In genomic region chr5:125028371-125028770, GRCm38 (mm10) we compare ENCODE assay signal across 28 mouse cellular contexts. TPM values are rescaled to one million over a fixed set of nuclear protein-coding genes. Genes with fewer than 3 reads are reported as not detected.
DNase-seq lines count a peak whose midpoint lies in the region; ATAC-seq and TF ChIP-seq lines count a peak whose summit lies in the region.
"Had no signal": no experiment of that assay in that cellular context is flagged by ENCODE, and none has a peak within 500 bp of the region (broad histone marks: within the 10 kb centered on the region; RNA-seq: fewer than 3 reads in every experiment).

No protein-coding gene starts in this region.

- H3K4me3 ChIP-seq in heart, embryonic 11.5 days (ENCODE audit: low read depth, low read length), result no peak overlapping the region
- no peak overlapping the region for H3K4me3 ChIP-seq in liver, postnatal 0 days (ENCODE audit: low read depth, low read length)
- no peak overlapping the region for H3K4me3 ChIP-seq in liver, embryonic 12.5 days
- H3K4me3 ChIP-seq: embryonic facial prominence, embryonic 12.5 days; forebrain, embryonic 15.5 days; heart, embryonic 10.5 days; liver, embryonic 15.5 days; lung, embryonic 15.5 days; midbrain, embryonic 10.5 days; midbrain, embryonic 15.5 days had no signal

- 92% methylated on average over 15 of the region's 15 CpGs for WGBS in heart, embryonic 11.5 days (ENCODE audit: insufficient replicate concordance)
- WGBS in liver, postnatal 0 days (ENCODE audit: insufficient replicate concordance), result 87% methylated on average over 15 of the region's 15 CpGs
- 82% methylated on average over 15 of the region's 15 CpGs for WGBS in liver, embryonic 12.5 days (ENCODE audit: insufficient replicate concordance)

- TF ChIP-seq EP300 in liver, postnatal 0 days (IDR thresholded peaks at IDR 0.05; ENCODE audit: low read depth), result no peak

- 0 out of 2 replicates have a peak, but pooled peaks have one; percentile 8 for ATAC-seq in heart, embryonic 11.5 days (replicated peaks; ENCODE audit: insufficient number of reproducible peaks, low FRiP score, low TSS enrichment)
- no peak for ATAC-seq in liver, postnatal 0 days
- ATAC-seq in liver, embryonic 12.5 days, result no peak
- ATAC-seq: forebrain, embryonic 15.5 days; intestine, embryonic 16.5 days; midbrain, embryonic 15.5 days had no signal

- DNase-seq in heart, postnatal 36 days, result no peak
- peak; percentile 14 for DNase-seq in liver, postnatal 0 days
- peak; percentile 40 to 41 for DNase-seq in layer of hippocampus, postnatal 10 days (ENCODE audit: low spot score in 2 of 2)
- no peak for DNase-seq in right cerebral cortex, adult 18-20 months
- DNase-seq in kidney, adult 18-20 months, result no peak
- DNase-seq: adrenal gland, postnatal 14 days; cerebellum, adult 11-12 months; cerebellum, adult 9-11 months; embryo, embryonic 11 days; gastrocnemius, postnatal 10 days; kidney, postnatal 14 days; liver; right cerebral cortex, postnatal 4 days; thymus, adult 2 months; thymus, postnatal 4 days had no signal

- no peak overlapping the region for H3K9ac ChIP-seq in heart, embryonic 11.5 days (ENCODE audit: low read depth, low read length)
- H3K9ac ChIP-seq in liver, postnatal 0 days (replicated peaks), result no peak overlapping the region
- no peak overlapping the region for H3K9ac ChIP-seq in liver, embryonic 12.5 days
- H3K9ac ChIP-seq: embryonic facial prominence, embryonic 12.5 days; forebrain, embryonic 15.5 days; liver, embryonic 15.5 days; lung, embryonic 15.5 days; midbrain, embryonic 15.5 days had no signal

- no peak overlapping the region for H3K27ac ChIP-seq in heart, embryonic 11.5 days (ENCODE audit: low read depth, low read length)
- no peak overlapping the region for H3K27ac ChIP-seq in liver, postnatal 0 days (ENCODE audit: low read depth)
- no peak overlapping the region for H3K27ac ChIP-seq in liver, embryonic 12.5 days
- H3K27ac ChIP-seq: embryonic facial prominence, embryonic 12.5 days; forebrain, embryonic 15.5 days; heart, embryonic 10.5 days; liver, embryonic 15.5 days; lung, embryonic 15.5 days; midbrain, embryonic 10.5 days; midbrain, embryonic 15.5 days; stomach, postnatal 0 days had no signal

- H3K27me3 ChIP-seq in heart, embryonic 11.5 days (ENCODE audit: control insufficient read depth, insufficient read depth, low read length), result no peaks in the 10 kb centered on the region
- no peaks in the 10 kb centered on the region for H3K27me3 ChIP-seq in liver, postnatal 0 days (ENCODE audit: insufficient read depth, low read length)
- H3K27me3 ChIP-seq in liver, embryonic 12.5 days (replicated peaks), result no peaks in the 10 kb centered on the region
- H3K27me3 ChIP-seq: embryonic facial prominence, embryonic 12.5 days; forebrain, embryonic 15.5 days; liver, embryonic 15.5 days; lung, embryonic 15.5 days; midbrain, embryonic 15.5 days had no signal

- H3K36me3 ChIP-seq in heart, embryonic 11.5 days (ENCODE audit: control insufficient read depth, insufficient read depth, low read length), result peaks cover 70% of the 10 kb centered on the region
- H3K36me3 ChIP-seq in liver, postnatal 0 days (replicated peaks; ENCODE audit: insufficient read depth, low read length), result peaks cover 75% of the 10 kb centered on the region
- H3K36me3 ChIP-seq in liver, embryonic 12.5 days, result peaks cover 98% of the 10 kb centered on the region

- H3K4me1 ChIP-seq in heart, embryonic 11.5 days (ENCODE audit: control insufficient read depth, insufficient read depth, low read length), result no peaks in the 10 kb centered on the region
- no peaks in the 10 kb centered on the region for H3K4me1 ChIP-seq in liver, postnatal 0 days (ENCODE audit: insufficient read depth)
- no peaks in the 10 kb centered on the region for H3K4me1 ChIP-seq in liver, embryonic 12.5 days
- H3K4me1 ChIP-seq: embryonic facial prominence, embryonic 12.5 days; forebrain, embryonic 15.5 days; heart, embryonic 10.5 days; liver, embryonic 15.5 days; lung, embryonic 15.5 days; midbrain, embryonic 10.5 days; midbrain, embryonic 15.5 days had no signal

- H3K4me2 ChIP-seq in heart, embryonic 11.5 days, result no peak overlapping the region
- no peak overlapping the region for H3K4me2 ChIP-seq in liver, postnatal 0 days (ENCODE audit: low read depth, low read length)
- no peak overlapping the region for H3K4me2 ChIP-seq in liver, embryonic 12.5 days
- H3K4me2 ChIP-seq: embryonic facial prominence, embryonic 12.5 days; forebrain, embryonic 15.5 days; liver, embryonic 15.5 days; lung, embryonic 15.5 days; midbrain, embryonic 15.5 days had no signal

- no peaks in the 10 kb centered on the region for H3K9me3 ChIP-seq in heart, embryonic 11.5 days (replicated peaks; ENCODE audit: control insufficient read depth, low read length)
- H3K9me3 ChIP-seq in liver, postnatal 0 days (ENCODE audit: low read length), result no peaks in the 10 kb centered on the region
- no peaks in the 10 kb centered on the region for H3K9me3 ChIP-seq in liver, embryonic 12.5 days (replicated peaks)
- H3K9me3 ChIP-seq: embryonic facial prominence, embryonic 12.5 days; forebrain, embryonic 15.5 days; heart, embryonic 10.5 days; liver, embryonic 15.5 days; lung, embryonic 15.5 days; midbrain, embryonic 10.5 days; midbrain, embryonic 15.5 days had no signal

- no peak for TF ChIP-seq CTCF in liver, postnatal 0 days (IDR thresholded peaks at IDR 0.05; ENCODE audit: low read depth)

- intact Hi-C loops in heart, postnatal 36 days (cut with DNase I), result no loop called here

RNA-seq across cellular contexts. Expression of gene Rflna, which starts 25.4 kb away (rescaled TPM):
- 1.0 and 1.1 TPM in 2 replicates for polyA plus RNA-seq in heart, embryonic 11.5 days (2014; fragmentation: Nextera tagmentation; extraction: Ambion mirVana)
- total RNA-seq in heart, postnatal 36 days (2021), result under 1 TPM in 1 of 2 experiments, not detected in 1; 0.47 TPM
- 0.21 and 0.27 TPM in 2 replicates for polyA plus RNA-seq in liver, postnatal 0 days (2015; fragmentation: Nextera tagmentation; extraction: Ambion mirVana)
- polyA plus RNA-seq in liver, embryonic 12.5 days (2016; fragmentation: Nextera tagmentation; extraction: Ambion mirVana), result 0.45 and 0.69 TPM in 2 replicates
- 1 to 10 TPM; 1.5 to 1.7 TPM for total RNA-seq in layer of hippocampus, postnatal 10 days (2021)
- total RNA-seq: megakaryocyte progenitor cell, adult 5-6 weeks; neutrophil, adult 5-6 weeks had no signal

Comparison
In these comparisons a context has a peak if more than half of its experiments do, and no peak if none do; other contexts are left out.
1. DNase-seq: peak in liver, postnatal 0 days (single experiment) and layer of hippocampus, postnatal 10 days (2 of 2); none in heart, postnatal 36 days (0 of 2), right cerebral cortex, adult 18-20 months (single experiment) and kidney, adult 18-20 months (single experiment).